Mouse (Mus musculus) megakaryocyte progenitor cell, adult 5-6 weeks (primary cell): ENCODE data around the gene Tomt. TPM values are rescaled to one million over a fixed set of nuclear protein-coding genes. Genes with fewer than 3 reads are reported as not detected.
"Not testable (repeated sequence)": the region's sequence is repeated elsewhere in the genome, so short reads cannot be mapped to it uniquely, and the experiment has no call there.

ENCODE experiments used
- ATAC-seq: replicated peaks from 2 replicates; pipeline ENCODE4 v1.8.0; 2016; ENCODE audit warnings: mild to moderate bottlenecking, moderate TSS enrichment, inconsistent platforms; ENCODE audit not compliant: poor library complexity
- total RNA-seq, 2 experiments: library from RNA; stranded (forward) in 1 of 2; stranded (reverse) in 1 of 2; fragments of 157-497, 149-512 nt in 1 of 2; fragments of 200-1000 nt in 1 of 2; gene quantifications; 2 replicates each; pipeline versions ENCODE4 v1.2.3 to v1.2.4; 2015 to 2017

Gene Tomt
- total RNA-seq (2015), result 0.10 TPM in 1 of 2 replicates, not detected in the other
- 0.07 TPM in 1 of 2 replicates, not detected in the other for total RNA-seq (2017)

- no peak for ATAC-seq
These were observed at the start of gene Tomt for GRCm38 (mm10) chr7:101906287-101906681. Gene Tomt (minus strand): TSS chr7:101906359.

GRCm38 (mm10) chr7:101955862-101956261 is 49.7 kb upstream of the Tomt start:
- no peak for ATAC-seq

- ATAC-seq, result no peak
These were observed 49.1 kb upstream of the Tomt start for GRCm38 (mm10) chr7:101955276-101955675.

- ATAC-seq, result no peak
These were observed 48.0 kb upstream of the Tomt start for GRCm38 (mm10) chr7:101954163-101954562.

GRCm38 (mm10) chr7:101952098-101952497 is 45.9 kb upstream of the Tomt start:
- peak; percentile 72 for ATAC-seq

DNA sequence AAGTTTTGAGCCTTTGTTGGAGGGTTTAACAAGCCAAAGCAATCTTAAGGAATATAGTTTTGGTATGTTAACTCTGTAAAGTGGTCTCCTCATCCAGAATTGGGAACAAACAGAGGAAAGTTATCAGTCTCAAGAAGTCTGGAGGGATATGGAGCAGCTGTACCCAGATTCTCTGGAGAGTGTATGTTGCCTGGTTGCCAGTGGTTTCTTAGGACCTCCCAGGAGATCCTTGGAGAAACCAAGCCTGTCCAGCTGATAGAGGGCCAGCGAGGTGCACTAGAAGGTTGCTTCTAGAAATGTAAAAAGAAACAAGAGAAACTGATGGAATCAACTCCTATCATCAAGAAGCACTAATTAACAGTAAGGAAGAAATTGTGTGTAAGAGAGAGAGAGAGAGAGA is 45.5 kb upstream of the Tomt start:
- ATAC-seq, result no peak

GRCm38 (mm10) chr7:101949008-101949407 is 42.8 kb upstream of the Tomt start:
- peak; percentile 76 for ATAC-seq

DNA sequence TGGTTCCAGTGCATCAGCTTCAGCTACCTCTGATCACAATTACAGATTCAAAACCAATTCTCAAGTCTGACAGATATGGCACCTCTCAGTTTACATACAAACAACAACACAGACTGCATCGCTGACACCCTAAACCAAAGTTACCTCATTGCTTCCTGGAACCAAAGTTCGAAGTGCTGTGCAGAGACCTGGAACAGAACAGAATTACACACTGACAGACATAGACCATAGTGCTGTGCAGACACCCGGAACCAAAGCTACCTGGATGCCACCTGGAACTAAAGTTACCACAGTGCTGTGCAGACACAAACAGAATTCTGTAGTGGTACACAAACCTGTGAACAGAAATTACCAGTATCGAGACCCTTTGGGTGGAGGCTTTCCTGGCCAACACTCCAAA is 33.6 kb upstream of the Tomt start:
- no peak for ATAC-seq

DNA sequence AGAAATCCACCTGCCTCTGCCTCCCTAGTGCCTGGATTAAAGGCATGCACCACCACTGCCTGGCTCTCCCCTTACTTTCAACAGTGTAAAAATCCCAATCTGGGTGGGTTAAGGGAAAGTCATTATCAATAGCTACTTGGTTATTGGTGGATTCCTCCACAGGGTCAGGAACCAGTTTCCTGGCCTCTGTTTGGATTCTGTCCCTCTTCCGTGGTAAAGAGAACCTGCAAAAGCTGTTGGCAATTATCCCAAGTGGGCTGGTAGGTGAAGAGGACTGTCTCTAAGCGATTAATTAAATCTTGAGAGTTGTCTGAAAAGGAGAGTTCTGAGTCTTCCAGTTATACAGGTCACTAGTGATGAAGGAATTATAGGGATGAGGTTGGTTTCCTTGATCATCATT is 32.2 kb upstream of the Tomt start:
- ATAC-seq, result no peak

GRCm38 (mm10) chr7:101937569-101937968 is 31.4 kb upstream of the Tomt start:
- ATAC-seq, result no peak

- ATAC-seq, result no peak
These were observed 30.8 kb upstream of the Tomt start for GRCm38 (mm10) chr7:101936996-101937395.

DNA sequence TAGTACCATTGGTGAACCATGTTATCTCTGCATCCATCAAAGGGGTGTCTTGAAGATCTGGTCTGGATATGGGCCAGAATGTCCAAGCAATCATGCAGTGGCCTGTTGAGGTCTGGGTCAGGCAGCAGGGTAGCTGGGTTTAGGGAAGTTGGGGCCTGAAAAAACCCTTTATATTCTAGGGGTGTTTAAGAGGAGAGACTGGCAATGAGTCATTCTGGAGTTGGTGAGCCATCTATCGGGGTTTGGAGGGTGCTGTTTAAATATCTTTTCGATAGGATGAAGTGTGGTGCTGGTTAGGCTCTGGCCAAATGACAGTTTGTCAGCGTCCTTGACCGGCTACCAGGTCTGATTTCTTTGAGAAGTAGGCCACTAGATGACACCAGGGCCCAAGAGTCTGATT is 29.8 kb upstream of the Tomt start:
- no peak for ATAC-seq

DNA sequence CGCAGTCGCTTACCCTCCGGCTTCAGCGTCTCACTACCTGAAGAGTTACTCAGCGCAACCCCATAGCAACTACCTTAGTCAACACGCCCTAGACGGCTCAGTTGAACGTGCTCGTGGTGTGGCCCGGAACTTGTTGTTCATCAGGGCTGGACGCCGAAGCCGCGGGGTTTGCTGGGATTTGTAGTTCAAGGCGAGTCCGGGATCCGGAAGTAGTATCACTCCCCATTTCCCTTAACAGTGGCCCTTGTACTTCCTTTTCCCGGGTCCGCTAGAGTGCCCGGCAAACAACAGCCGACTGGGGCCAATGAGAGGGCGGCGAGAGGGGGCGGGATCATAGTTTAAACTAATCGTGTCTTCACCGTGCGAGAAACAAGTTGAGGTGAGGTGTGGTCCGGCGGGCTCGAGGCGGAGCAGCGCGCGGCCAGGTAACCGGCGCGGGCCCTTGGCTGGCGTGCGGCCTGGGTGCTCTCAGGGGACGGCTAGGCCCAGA is 27.6 kb upstream of the Tomt start, which contains the start of the genes Lrrc51 and Numa1:
Lrrc51 (minus strand) TSS at position 145 of the 490 bp plus-strand sequence.
Numa1 (plus strand) TSS at position 361 of the 490 bp plus-strand sequence.
- peak; percentile 98 for ATAC-seq

DNA sequence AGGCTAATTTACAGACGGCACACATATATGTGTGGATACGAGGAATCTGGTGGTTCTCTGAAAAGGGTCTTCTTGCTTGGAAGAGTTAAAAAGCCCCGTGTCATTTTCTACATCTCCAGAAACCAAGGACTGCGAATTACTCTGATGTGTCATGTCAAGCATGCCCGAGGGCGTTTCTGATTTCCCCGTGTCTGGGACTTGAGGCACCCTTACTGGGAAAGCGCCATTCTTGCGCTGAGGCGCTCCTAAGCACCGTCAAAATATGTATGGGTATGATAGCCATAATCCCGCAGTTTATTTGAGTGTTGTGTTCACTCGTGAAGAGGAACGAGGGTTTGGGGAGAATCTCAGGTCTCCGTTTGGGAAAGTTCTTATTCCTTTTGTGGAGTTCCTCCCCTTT is 27.1 kb upstream of the Tomt start:
- peak; percentile 27 for ATAC-seq

- ATAC-seq, result no peak
These were observed 26.4 kb upstream of the Tomt start for GRCm38 (mm10) chr7:101932551-101932950.

DNA sequence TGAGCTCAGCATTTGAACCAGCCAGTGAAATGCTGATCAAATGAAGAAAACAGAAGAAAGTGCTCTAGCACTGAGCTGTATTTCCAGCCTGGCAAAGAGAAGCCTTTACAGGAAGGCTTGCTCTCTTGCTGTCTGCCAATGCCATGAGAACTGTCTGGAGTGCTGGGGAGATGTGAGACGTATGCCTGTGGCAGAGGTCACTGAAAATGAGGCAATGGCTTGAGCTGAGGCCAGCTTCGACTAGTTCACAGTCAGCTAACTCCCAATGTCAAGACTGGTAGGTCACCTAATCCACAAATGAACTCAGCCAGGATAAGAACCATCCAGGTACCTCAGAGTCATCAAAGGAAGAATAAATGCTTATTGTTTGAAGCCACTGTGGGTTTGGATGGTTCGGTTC is 21.9 kb upstream of the Tomt start:
- ATAC-seq, result no peak

DNA sequence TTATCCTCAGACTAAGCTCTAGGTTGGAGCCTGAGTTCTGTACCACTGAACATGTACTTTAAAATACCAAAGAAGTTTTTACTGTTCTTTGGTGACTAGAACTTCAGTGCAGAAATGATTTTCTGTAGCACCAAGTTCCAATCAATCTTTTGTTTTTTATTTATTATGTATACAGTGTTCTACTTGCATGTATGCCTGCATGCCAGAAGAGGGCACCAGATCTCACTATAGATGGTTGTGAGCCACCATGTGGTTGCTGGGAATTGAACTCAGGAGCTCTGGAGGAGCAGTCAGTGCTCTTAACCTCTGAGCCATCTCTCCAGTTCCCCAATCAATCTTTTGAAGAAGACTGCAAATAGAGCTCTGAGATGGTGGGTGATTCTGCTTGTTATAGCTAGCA is 19.7 kb upstream of the Tomt start:
- ATAC-seq, result not testable (repeated sequence)

GRCm38 (mm10) chr7:101918071-101918470 is 11.9 kb upstream of the Tomt start:
- ATAC-seq, result peak; percentile 94

GRCm38 (mm10) chr7:101911982-101912381 is 5.8 kb upstream of the Tomt start:
- ATAC-seq, result no peak

DNA sequence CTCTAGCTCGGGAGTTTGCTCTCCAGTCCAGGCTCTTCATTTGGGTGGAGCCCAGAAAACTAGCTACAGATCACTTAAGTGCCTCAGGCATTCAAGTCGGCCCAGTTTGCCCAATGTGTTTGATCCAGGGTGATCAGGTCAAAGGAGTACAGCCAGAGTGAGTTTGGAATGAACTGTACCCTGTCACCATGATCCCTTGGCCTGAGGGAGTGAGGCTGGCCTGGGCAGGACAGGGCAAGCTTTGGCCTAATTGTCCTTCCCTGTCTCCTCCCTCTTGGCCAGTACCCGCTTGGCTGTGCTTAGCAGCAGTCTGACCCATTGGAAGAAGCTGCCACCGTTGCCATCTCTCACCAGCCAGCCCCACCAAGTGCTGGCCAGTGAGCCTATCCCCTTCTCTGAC is 4.0 kb upstream of the Tomt start:
- ATAC-seq, result no peak

- peak; percentile 12; the same call in 1 of the 2 replicates for ATAC-seq
These were observed 2.2 kb upstream of the Tomt start for GRCm38 (mm10) chr7:101908367-101908766.

- ATAC-seq, result no peak
These were observed 537 bp upstream of the Tomt start for GRCm38 (mm10) chr7:101906696-101907095.

DNA sequence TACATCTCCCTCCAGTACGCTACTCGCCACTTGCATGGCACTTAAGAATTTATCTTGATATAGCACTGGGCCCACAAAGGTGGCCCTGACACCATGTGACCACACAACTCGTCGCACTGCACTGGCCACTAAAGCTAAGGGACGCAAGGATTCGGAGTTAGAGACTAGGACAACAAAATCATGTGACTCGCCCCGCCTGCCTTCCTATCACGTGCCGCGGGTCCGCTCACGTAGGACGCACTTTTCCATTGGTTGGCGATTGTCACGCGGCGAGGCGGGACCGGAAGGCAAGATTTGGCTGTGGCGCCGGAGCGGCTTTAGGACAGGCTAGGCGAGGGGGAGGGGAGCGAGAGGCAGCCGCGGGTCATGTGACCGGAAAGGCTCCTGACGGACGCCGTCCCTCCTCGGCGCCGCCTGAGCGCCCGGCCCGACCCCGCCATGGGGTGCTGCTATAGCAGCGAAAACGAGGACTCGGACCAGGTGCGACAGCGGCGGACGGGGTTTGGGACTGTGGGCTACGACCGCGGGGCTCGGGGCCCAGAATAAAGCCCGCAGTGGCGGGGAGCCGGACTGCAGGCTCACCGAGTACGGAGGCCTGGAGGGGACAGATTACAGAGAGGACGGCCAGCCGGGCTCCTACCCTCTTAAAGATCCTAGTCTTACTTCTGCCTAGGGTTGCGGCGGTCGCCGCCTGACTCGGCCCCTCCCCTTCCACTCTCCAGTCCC is 435 bp downstream of the Tomt start, which contains the start of gene Lamtor1:
Lamtor1 (plus strand) TSS at position 344 of the 726 bp plus-strand sequence.
- peak; percentile 90 for ATAC-seq
